Mouse (Mus musculus): ENCODE measurements around the gene Gm20388. TPM values are rescaled to one million over a fixed set of nuclear protein-coding genes. Genes with fewer than 3 reads are reported as not detected.

Gm20388 gene
- total and polyA plus RNA-seq, 3 experiments: 0.02 to 0.05 TPM; not detected in 1

DNA sequence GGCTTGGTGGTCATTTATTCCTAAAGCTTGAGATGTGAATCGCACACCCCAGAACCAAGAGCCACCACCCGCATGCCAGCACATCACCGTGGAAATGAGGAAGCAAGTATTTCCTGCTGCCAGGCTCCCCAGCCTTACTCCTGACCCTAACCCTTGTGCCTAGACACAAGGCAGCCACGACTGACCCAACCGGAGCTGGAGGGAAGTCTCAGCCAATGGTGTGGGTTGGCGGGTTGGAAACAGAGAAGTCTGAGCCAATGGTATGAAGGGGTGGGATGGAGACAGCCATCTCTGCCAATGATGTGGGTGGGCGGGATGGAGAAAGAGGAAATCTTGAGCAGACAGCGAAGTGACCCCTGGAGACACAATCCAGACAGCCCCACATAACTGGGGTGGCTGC, 1314.1 kb downstream of the Gm20388 start:
- Histone ChIP-seq H3K9me3 (replicated peaks) (peaks cover 93% of the 10 kb centered on the region), H3K27me3 (ENCODE audit: insufficient read depth, low read length) (no peaks in the 10 kb centered on the region; the same call in 1 of the 2 replicates), H3K36me3 (replicated peaks) (no peaks in the 10 kb centered on the region), H3K4me1 (ENCODE audit: insufficient read depth, low read depth, low read length) (no peaks in the 10 kb centered on the region), H3K4me3 (ENCODE audit: low read depth, low read length) (no peak overlapping the region; the same call in 1 of the 2 replicates)
- DNase-seq (ENCODE audit: low spot score): no peak
- ATAC-seq (ENCODE audit: extremely low read depth, insufficient number of reproducible peaks, low FRiP score, poor library complexity, severe bottlenecking): no peak
- TF ChIP-seq GATA2 (IDR thresholded peaks at IDR 0.05; ENCODE audit: borderline replicate concordance, low read depth, low read length): no peak
- no peak for TF ChIP-seq GATA1 (IDR thresholded peaks at IDR 0.05; ENCODE audit: borderline replicate concordance, low read length)
- TF ChIP-seq TAL1 (conservative IDR thresholded peaks at IDR 0.05; ENCODE audit: low read depth, low read length): no peak
- TF ChIP-seq CTCF (IDR thresholded peaks at IDR 0.05; ENCODE audit: low read depth, low read length): no peak
- TF ChIP-seq POLR2AphosphoS5 (IDR thresholded peaks at IDR 0.05; ENCODE audit: insufficient replicate concordance, low read depth, low read length): no peak

DNA sequence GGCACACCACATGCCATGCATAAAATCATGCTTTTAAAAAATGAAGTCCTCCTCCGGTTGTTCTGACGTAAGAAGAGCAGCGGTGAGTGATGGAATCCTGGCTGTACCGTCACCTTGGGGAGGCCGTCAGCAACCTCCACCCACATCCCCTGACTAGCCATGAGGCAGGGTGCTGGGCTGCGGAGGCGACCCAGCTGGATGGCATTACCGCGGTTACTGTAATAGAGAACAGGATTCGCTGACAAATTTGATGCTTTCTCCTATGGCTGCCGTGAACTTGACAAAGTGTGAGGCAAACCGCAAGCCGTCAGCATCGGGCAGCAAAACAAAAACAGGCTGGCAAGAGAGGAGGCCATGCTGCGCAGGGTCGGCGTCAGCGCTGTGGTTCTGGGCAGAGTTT, 1317.1 kb downstream of the Gm20388 start:
- TF ChIP-seq TAL1 (conservative IDR thresholded peaks at IDR 0.05; ENCODE audit: low read depth, low read length) (no peak), GATA2 (IDR thresholded peaks at IDR 0.05; ENCODE audit: borderline replicate concordance, low read depth, low read length) (no peak), CTCF (IDR thresholded peaks at IDR 0.05; ENCODE audit: low read depth, low read length) (no peak), POLR2AphosphoS5 (IDR thresholded peaks at IDR 0.05; ENCODE audit: insufficient replicate concordance, low read depth, low read length) (no peak), GATA1 (IDR thresholded peaks at IDR 0.05; ENCODE audit: borderline replicate concordance, low read length) (no peak)
- ATAC-seq (ENCODE audit: extremely low read depth, insufficient number of reproducible peaks, low FRiP score, poor library complexity, severe bottlenecking) (no peak), DNase-seq (ENCODE audit: low spot score) (no peak)
- H3K27me3 ChIP-seq (ENCODE audit: insufficient read depth, low read length): no peaks in the 10 kb centered on the region; the same call in 1 of the 2 replicates
- H3K9me3 ChIP-seq (replicated peaks): peaks cover 94% of the 10 kb centered on the region
- no peaks in the 10 kb centered on the region for H3K4me1 ChIP-seq (ENCODE audit: insufficient read depth, low read depth, low read length)
- no peaks in the 10 kb centered on the region for H3K36me3 ChIP-seq (replicated peaks)
- peak overlapping the region; percentile 20; the same call in 1 of the 2 replicates for H3K4me3 ChIP-seq (ENCODE audit: low read depth, low read length)

DNA sequence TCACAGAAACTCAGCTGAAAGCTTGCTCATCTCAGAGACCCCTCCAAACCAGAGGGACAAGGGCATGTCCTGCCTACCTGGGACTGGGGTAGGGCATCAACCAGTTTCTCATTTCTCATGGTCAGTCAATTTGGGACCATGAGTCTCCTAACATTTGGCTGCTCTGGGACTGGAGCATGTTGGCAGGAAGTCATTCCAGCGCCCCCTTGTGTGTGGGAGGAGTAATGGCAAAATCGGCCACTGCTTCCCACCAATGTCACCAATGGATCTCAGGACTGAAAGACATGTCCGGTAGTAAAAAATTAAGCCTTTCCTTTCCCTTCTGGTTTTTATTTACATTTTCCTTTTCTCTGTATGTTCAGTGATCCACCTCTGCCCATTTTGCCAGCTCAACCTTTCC, 1318.3 kb downstream of the Gm20388 start:
- H3K9me3 ChIP-seq (replicated peaks): peaks cover 89% of the 10 kb centered on the region
- DNase-seq (ENCODE audit: low spot score): no peak
- ATAC-seq (ENCODE audit: extremely low read depth, insufficient number of reproducible peaks, low FRiP score, poor library complexity, severe bottlenecking): no peak
- H3K4me3 ChIP-seq (ENCODE audit: low read depth, low read length): no peak overlapping the region
- no peaks in the 10 kb centered on the region; the same call in 1 of the 2 replicates for H3K27me3 ChIP-seq (ENCODE audit: insufficient read depth, low read length)
- H3K4me1 ChIP-seq (ENCODE audit: insufficient read depth, low read depth, low read length): no peaks in the 10 kb centered on the region
- H3K36me3 ChIP-seq (replicated peaks): no peaks in the 10 kb centered on the region
- TF ChIP-seq GATA2 (IDR thresholded peaks at IDR 0.05; ENCODE audit: borderline replicate concordance, low read depth, low read length) (no peak), CTCF (IDR thresholded peaks at IDR 0.05; ENCODE audit: low read depth, low read length) (no peak), GATA1 (IDR thresholded peaks at IDR 0.05; ENCODE audit: borderline replicate concordance, low read length) (no peak), POLR2AphosphoS5 (IDR thresholded peaks at IDR 0.05; ENCODE audit: insufficient replicate concordance, low read depth, low read length) (no peak), TAL1 (conservative IDR thresholded peaks at IDR 0.05; ENCODE audit: low read depth, low read length) (no peak)

DNA sequence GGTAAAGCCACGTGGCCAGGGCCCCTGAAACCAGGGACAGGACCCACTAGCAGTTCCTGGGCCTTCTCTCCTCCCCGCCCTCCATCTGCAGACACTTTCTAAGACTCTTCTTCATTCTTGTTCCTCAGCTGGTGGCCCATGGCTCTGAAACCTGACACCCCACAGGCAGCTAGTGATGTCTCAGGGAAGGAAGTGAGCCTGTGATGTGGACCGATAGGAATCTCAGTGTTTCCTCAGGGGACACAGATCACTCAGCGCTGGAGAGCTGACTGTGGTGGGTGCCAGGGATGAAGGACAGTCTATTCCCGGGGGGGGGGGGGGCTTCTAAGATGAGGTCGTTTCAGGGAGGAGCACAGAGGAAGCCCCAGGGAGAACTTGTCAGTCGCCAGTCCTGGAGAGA, 1318.9 kb downstream of the Gm20388 start:
- peaks cover 90% of the 10 kb centered on the region for H3K9me3 ChIP-seq (replicated peaks)
- ATAC-seq (ENCODE audit: extremely low read depth, insufficient number of reproducible peaks, low FRiP score, poor library complexity, severe bottlenecking): no peak
- no peaks in the 10 kb centered on the region; the same call in 1 of the 2 replicates for H3K27me3 ChIP-seq (ENCODE audit: insufficient read depth, low read length)
- H3K4me3 ChIP-seq (ENCODE audit: low read depth, low read length): no peak overlapping the region
- H3K4me1 ChIP-seq (ENCODE audit: insufficient read depth, low read depth, low read length): no peaks in the 10 kb centered on the region
- no peak for TF ChIP-seq POLR2AphosphoS5 (IDR thresholded peaks at IDR 0.05; ENCODE audit: insufficient replicate concordance, low read depth, low read length)
- no peak for TF ChIP-seq GATA2 (IDR thresholded peaks at IDR 0.05; ENCODE audit: borderline replicate concordance, low read depth, low read length)
- no peak for TF ChIP-seq GATA1 (IDR thresholded peaks at IDR 0.05; ENCODE audit: borderline replicate concordance, low read length)
- no peak for TF ChIP-seq TAL1 (conservative IDR thresholded peaks at IDR 0.05; ENCODE audit: low read depth, low read length)
- TF ChIP-seq CTCF (IDR thresholded peaks at IDR 0.05; ENCODE audit: low read depth, low read length): no peak
- no peaks in the 10 kb centered on the region for H3K36me3 ChIP-seq (replicated peaks)
- no peak for DNase-seq (ENCODE audit: low spot score)

DNA sequence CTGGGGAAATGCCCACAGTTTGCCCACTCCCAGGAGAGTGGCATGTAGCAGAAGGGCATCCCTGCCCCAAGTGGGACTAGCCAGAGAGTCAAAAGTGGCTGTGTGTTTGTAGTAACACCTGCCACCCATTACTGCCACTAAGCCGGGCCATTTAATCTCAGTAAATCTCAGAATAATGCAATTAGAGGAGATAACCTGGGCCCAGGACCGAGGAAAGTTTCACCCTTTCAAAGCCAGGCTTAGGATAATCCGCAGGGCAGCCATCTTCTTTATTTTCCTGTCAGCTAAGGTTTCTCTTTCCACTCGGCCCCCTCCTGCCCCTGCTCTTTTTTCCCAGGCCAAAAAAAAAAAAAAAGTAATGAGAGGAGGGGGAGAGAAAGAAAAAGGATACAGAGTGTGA, 1322.6 kb downstream of the Gm20388 start:
- no peak for ATAC-seq (ENCODE audit: extremely low read depth, insufficient number of reproducible peaks, low FRiP score, poor library complexity, severe bottlenecking)

DNA sequence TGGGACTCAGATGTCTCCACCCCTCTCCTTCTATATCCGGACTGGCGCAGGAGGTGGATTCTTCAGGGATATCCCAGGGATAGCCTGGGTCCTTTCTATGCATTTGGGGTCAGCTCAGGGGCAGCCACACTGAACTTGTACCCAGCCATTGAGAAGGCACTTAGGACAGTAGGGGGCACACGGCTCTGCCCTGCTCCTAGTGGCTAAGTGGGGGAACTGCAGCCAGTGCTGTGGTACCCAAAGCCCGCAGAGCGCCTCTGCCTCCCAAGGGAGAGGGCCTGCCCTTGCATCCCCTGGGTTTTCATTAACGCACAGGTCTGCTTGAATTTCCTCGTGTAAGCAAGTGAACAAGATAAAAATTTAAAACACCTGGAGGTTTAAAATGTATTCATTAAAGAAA, 1324.3 kb downstream of the Gm20388 start:
- H3K27me3 ChIP-seq (ENCODE audit: insufficient read depth, low read length): no peaks in the 10 kb centered on the region
- DNase-seq (ENCODE audit: low spot score): no peak

More for the DNA sequence above, 1322.6 kb downstream of the Gm20388 start:
- DNase-seq (ENCODE audit: low spot score): no peak
- no peaks in the 10 kb centered on the region for H3K27me3 ChIP-seq (ENCODE audit: insufficient read depth, low read length)
- no peaks in the 10 kb centered on the region for H3K4me1 ChIP-seq (ENCODE audit: insufficient read depth, low read depth, low read length)
- H3K36me3 ChIP-seq (replicated peaks): no peaks in the 10 kb centered on the region
- peaks cover 89% of the 10 kb centered on the region for H3K9me3 ChIP-seq (replicated peaks)
- H3K4me3 ChIP-seq (ENCODE audit: low read depth, low read length): no peak overlapping the region
- no peak for TF ChIP-seq GATA1 (IDR thresholded peaks at IDR 0.05; ENCODE audit: borderline replicate concordance, low read length)

DNA sequence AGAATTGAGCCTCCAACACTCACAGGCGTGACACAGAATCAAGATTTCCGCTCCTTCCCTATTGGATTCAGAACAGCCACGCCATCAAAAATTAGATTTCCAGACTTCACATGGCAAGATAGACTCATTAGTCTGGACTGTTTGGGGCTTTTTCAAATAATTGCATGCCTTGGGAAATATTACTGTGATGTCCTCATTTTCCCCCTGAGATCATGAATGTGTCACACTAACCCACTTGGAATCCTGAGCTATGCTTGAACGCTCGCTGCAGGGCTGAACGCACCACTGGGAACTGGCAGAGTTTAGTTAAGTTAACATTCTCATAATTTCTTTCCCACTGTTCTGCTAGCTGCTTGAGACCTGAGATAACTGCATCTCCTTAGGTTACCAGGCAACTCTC, 1329.0 kb downstream of the Gm20388 start:
- no peaks in the 10 kb centered on the region for H3K36me3 ChIP-seq (replicated peaks)
- no peaks in the 10 kb centered on the region for H3K4me1 ChIP-seq (ENCODE audit: insufficient read depth, low read depth, low read length)
- no peak for ATAC-seq (ENCODE audit: extremely low read depth, insufficient number of reproducible peaks, low FRiP score, poor library complexity, severe bottlenecking)
- DNase-seq (ENCODE audit: low spot score): no peak
- TF ChIP-seq GATA2 (IDR thresholded peaks at IDR 0.05; ENCODE audit: borderline replicate concordance, low read depth, low read length) (no peak), POLR2AphosphoS5 (IDR thresholded peaks at IDR 0.05; ENCODE audit: insufficient replicate concordance, low read depth, low read length) (no peak)
- H3K27me3 ChIP-seq (ENCODE audit: insufficient read depth, low read length): no peaks in the 10 kb centered on the region
- H3K4me3 ChIP-seq (ENCODE audit: low read depth, low read length): no peak overlapping the region
- H3K9me3 ChIP-seq (replicated peaks): peaks cover 94% of the 10 kb centered on the region

More for the DNA sequence above, 1324.3 kb downstream of the Gm20388 start:
- TF ChIP-seq POLR2AphosphoS5 (IDR thresholded peaks at IDR 0.05; ENCODE audit: insufficient replicate concordance, low read depth, low read length) (no peak), CTCF (IDR thresholded peaks at IDR 0.05; ENCODE audit: low read depth, low read length) (peak; percentile 33; the same call in 1 of the 2 replicates)
- Histone ChIP-seq H3K9me3 (replicated peaks) (peaks cover 87% of the 10 kb centered on the region), H3K4me3 (ENCODE audit: low read depth, low read length) (no peak overlapping the region; the same call in 1 of the 2 replicates), H3K36me3 (replicated peaks) (no peaks in the 10 kb centered on the region), H3K4me1 (ENCODE audit: insufficient read depth, low read depth, low read length) (no peaks in the 10 kb centered on the region)
- ATAC-seq (ENCODE audit: extremely low read depth, insufficient number of reproducible peaks, low FRiP score, poor library complexity, severe bottlenecking): no peak

Data from G1E (cell line).